Mouse (Mus musculus) embryonic fibroblast, embryonic 13.5 days (primary cell): ENCODE results near the gene Wnt10b.

ENCODE experiments used
- CTCF ChIP-seq: IDR thresholded peaks from 2 replicates; pipeline ENCODE4 v1.5.1; 2011; ENCODE audit warnings: mild to moderate bottlenecking, control low read depth, low read length, moderate library complexity, borderline replicate concordance; ENCODE audit not compliant: insufficient read depth
- POLR2A ChIP-seq: IDR thresholded peaks from 2 replicates; pipeline ENCODE4 v1.6.1; 2011; ENCODE audit warnings: low read depth, mild to moderate bottlenecking, control low read depth, low read length, moderate library complexity

- no peak for TF ChIP-seq CTCF
- TF ChIP-seq POLR2A: no peak
Measured at GRCm38 (mm10) chr15:98818171-98818570, 40.2 kb upstream of the Wnt10b start.
